Mouse (Mus musculus): ENCODE results near the gene Vegfb.

DNA sequence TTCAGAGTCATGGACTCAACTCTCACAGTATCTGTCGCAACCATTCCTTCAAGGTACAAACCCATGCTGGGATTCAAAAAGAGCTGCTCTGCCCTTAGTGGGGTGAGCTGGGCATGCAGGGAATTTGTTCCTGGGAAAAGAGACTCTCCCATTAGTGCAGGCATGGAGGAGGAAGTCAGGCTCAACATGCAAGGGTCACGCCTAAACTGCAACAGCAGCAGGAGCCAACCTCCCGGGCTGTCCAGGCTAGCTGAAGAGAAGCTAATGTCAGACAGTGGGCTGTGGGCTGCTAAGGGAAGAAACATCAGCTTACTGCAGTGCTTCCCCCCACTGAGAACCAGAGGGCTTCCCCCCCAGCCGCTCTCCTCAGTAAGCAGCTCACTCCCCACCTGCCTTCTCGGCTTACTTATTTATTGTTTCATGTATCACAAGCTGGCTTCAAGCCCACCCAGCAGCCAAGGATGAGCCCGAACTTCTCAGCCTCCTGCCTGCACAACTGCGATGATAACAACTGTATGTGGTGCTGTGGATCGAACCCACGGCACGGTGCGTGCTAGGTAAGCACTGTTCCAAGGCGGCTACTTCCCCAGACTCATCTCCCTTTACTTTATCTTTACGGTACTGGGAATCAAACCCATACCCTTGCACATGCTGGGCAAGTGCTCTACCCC, 15.1 kb downstream of the Vegfb start:
- no peak for TF ChIP-seq GATA1 (IDR thresholded peaks at IDR 0.05; ENCODE audit: borderline replicate concordance, low read length)
- TF ChIP-seq FLI1 (IDR thresholded peaks at IDR 0.05; ENCODE audit: low read length): no peak
